Mouse (Mus musculus) heart, embryonic 11.5 days (tissue): ENCODE results near the gene Zfp39. TPM values are rescaled to one million over a fixed set of nuclear protein-coding genes. Genes with fewer than 3 reads are reported as not detected.
A peak's percentile ranks its signal among the peaks of the same experiment; 100 is the strongest.

Experiments used
- ATAC-seq: fragments of 200-750 bp; cut with Nextera tagmentation; replicated peaks from 2 replicates; pipeline ENCODE4 v1.8.0; 2017; ENCODE audit warnings: moderate library complexity; ENCODE audit not compliant: insufficient number of reproducible peaks, low FRiP score, low TSS enrichment
- H3K27ac ChIP-seq: fragments of 300-500 bp; sonication (generic); 2 replicates; pipeline ENCODE4 v1.5.1; 2014; ENCODE audit warnings: mild to moderate bottlenecking, low read depth, low read length
- H3K27me3 ChIP-seq: fragments of 300-500 bp; sonication (generic); 2 replicates; pipeline ENCODE4 v1.6.1; 2014; ENCODE audit warnings: mild to moderate bottlenecking, low read length, mixed read lengths; ENCODE audit not compliant: control insufficient read depth, insufficient read depth
- H3K36me3 ChIP-seq: fragments of 300-500 bp; sonication (generic); 2 replicates; pipeline ENCODE4 v1.6.1; 2014; ENCODE audit warnings: mild to moderate bottlenecking, low read length, moderate library complexity, mixed read lengths; ENCODE audit not compliant: control insufficient read depth, insufficient read depth
- H3K4me1 ChIP-seq: fragments of 300-500 bp; sonication (generic); 2 replicates; pipeline ENCODE4 v1.6.1; 2014; ENCODE audit warnings: low read length; ENCODE audit not compliant: control insufficient read depth, insufficient read depth
- H3K4me2 ChIP-seq: fragments of 300-500 bp; sonication (generic); 2 replicates; pipeline ENCODE4 v1.6.1; 2014; ENCODE audit warnings: mild to moderate bottlenecking, moderate library complexity
- H3K4me3 ChIP-seq: fragments of 300-500 bp; sonication (generic); 2 replicates; pipeline ENCODE4 v1.5.1; 2014; ENCODE audit warnings: low read depth, low read length
- H3K9ac ChIP-seq: fragments of 300-500 bp; sonication (generic); 2 replicates; pipeline ENCODE4 v1.6.1; 2014; ENCODE audit warnings: mild to moderate bottlenecking, low read depth, low read length, moderate library complexity
- H3K9me3 ChIP-seq: fragments of 300-500 bp; sonication (generic); replicated peaks from 2 replicates; pipeline ENCODE4 v1.6.1; 2016; ENCODE audit warnings: low read length; ENCODE audit not compliant: control insufficient read depth
- WGBS: fragments of 180-500 bp; shearing (Covaris S2); extraction: QIAGEN DNeasy Blood & Tissue Kit; methylation state at CpG from one replicate; pipeline ENCODE4 v1.1.7; 2014; ENCODE audit not compliant: insufficient replicate concordance; 5-methylcytosine and 5-hydroxymethylcytosine counted together
- polyA plus RNA-seq: library from polyadenylated mRNA; unstranded; fragments of >200 nt; fragmentation: Nextera tagmentation; extraction: Ambion mirVana; gene quantifications from 2 replicates; pipeline ENCODE4 v1.2.1, GENCODE M21; 2014

The Zfp39 gene
- polyA plus RNA-seq, 1 experiment from 2014 or later = 5.4 TPM

- peak; percentile 43; the same call in 1 of the 2 replicates for ATAC-seq
These were observed 24.0 kb upstream of the Zfp39 start for GRCm38 (mm10) chr11:58927790-58928651.

GRCm38 (mm10) chr11:58927053-58927452, 23.0 kb upstream of the Zfp39 start:
- Histone ChIP-seq H3K4me2 (no peak overlapping the region), H3K9me3 (no peaks in the 10 kb centered on the region), H3K36me3 (no peaks in the 10 kb centered on the region), H3K4me3 (no peak overlapping the region), H3K27ac (no peak overlapping the region), H3K4me1 (no peaks in the 10 kb centered on the region), H3K27me3 (no peaks in the 10 kb centered on the region), H3K9ac (no peak overlapping the region)
- ATAC-seq = no peak
- 75% methylated on average over 2 of the region's 2 CpGs for WGBS

More at GRCm38 (mm10) chr11:58927790-58928651, 24.0 kb upstream of the Zfp39 start:
- no peaks in the 10 kb centered on the region for H3K9me3 ChIP-seq
- peak overlapping the region; percentile 54 for H3K4me2 ChIP-seq
- no peaks in the 10 kb centered on the region for H3K27me3 ChIP-seq
- H3K9ac ChIP-seq = peak overlapping the region; percentile 52
- H3K36me3 ChIP-seq = peaks cover 6% of the 10 kb centered on the region; the same call in 1 of the 2 replicates
- H3K4me1 ChIP-seq = no peaks in the 10 kb centered on the region
- H3K27ac ChIP-seq = peak overlapping the region; percentile 30; the same call in 1 of the 2 replicates
- peak overlapping the region; percentile 21 for H3K4me3 ChIP-seq
- WGBS = 24% methylated on average over 20 of the region's 20 CpGs

- 82% methylated on average over 2 of the region's 3 CpGs for WGBS
- ATAC-seq = no peak
These were observed 22.6 kb upstream of the Zfp39 start for GRCm38 (mm10) chr11:58926651-58927050.

GRCm38 (mm10) chr11:58922420-58922819, 18.4 kb upstream of the Zfp39 start:
- Histone ChIP-seq H3K27me3 (no peaks in the 10 kb centered on the region), H3K9ac (no peak overlapping the region), H3K4me3 (no peak overlapping the region), H3K27ac (no peak overlapping the region), H3K4me2 (no peak overlapping the region), H3K4me1 (no peaks in the 10 kb centered on the region), H3K9me3 (no peaks in the 10 kb centered on the region), H3K36me3 (no peaks in the 10 kb centered on the region)
- WGBS = 78% methylated on average over 9 of the region's 9 CpGs
- no peak for ATAC-seq

More at GRCm38 (mm10) chr11:58926651-58927050, 22.6 kb upstream of the Zfp39 start:
- Histone ChIP-seq H3K4me2 (no peak overlapping the region), H3K4me1 (no peaks in the 10 kb centered on the region), H3K36me3 (no peaks in the 10 kb centered on the region), H3K9ac (no peak overlapping the region), H3K27ac (no peak overlapping the region), H3K9me3 (no peaks in the 10 kb centered on the region), H3K27me3 (no peaks in the 10 kb centered on the region), H3K4me3 (no peak overlapping the region)

GRCm38 (mm10) chr11:58918759-58919158, 14.7 kb upstream of the Zfp39 start:
- Histone ChIP-seq H3K9me3 (no peaks in the 10 kb centered on the region), H3K9ac (no peak overlapping the region), H3K27ac (no peak overlapping the region), H3K27me3 (no peaks in the 10 kb centered on the region; the same call in 1 of the 2 replicates), H3K4me1 (no peaks in the 10 kb centered on the region), H3K36me3 (no peaks in the 10 kb centered on the region), H3K4me3 (no peak overlapping the region), H3K4me2 (no peak overlapping the region)
- WGBS = 63% methylated on average over 5 of the region's 5 CpGs
- no peak for ATAC-seq

- no peak within 1 kb of the TSS for H3K4me2 ChIP-seq
- no peaks in the 10 kb centered on the region for H3K36me3 ChIP-seq
- WGBS = 74% methylated on average over 12 of the region's 12 CpGs
- no peak within 1 kb of the TSS for H3K27ac ChIP-seq
- H3K4me3 ChIP-seq = no peak within 1 kb of the TSS
- H3K27me3 ChIP-seq = no peaks in the 10 kb centered on the region; the same call in 1 of the 2 replicates
- H3K4me1 ChIP-seq = no peaks in the 10 kb centered on the region
- ATAC-seq = no peak
- H3K9me3 ChIP-seq = no peaks in the 10 kb centered on the region
- no peak within 1 kb of the TSS for H3K9ac ChIP-seq
These were observed 13.8 kb upstream of the Zfp39 start, which contains the start of gene Btnl10 for GRCm38 (mm10) chr11:58917745-58918366. Gene Btnl10, plus strand, starts transcription at chr11:58917908.

GRCm38 (mm10) chr11:58916879-58917744, 13.1 kb upstream of the Zfp39 start:
- Histone ChIP-seq H3K4me3 (no peak overlapping the region), H3K27me3 (no peaks in the 10 kb centered on the region; the same call in 1 of the 2 replicates), H3K4me2 (no peak overlapping the region), H3K36me3 (no peaks in the 10 kb centered on the region), H3K27ac (no peak overlapping the region), H3K9ac (no peak overlapping the region), H3K4me1 (no peaks in the 10 kb centered on the region), H3K9me3 (no peaks in the 10 kb centered on the region)
- ATAC-seq = no peak
- WGBS = 50% methylated on average over 14 of the region's 14 CpGs

- H3K9ac ChIP-seq = peak overlapping the region; percentile 71
- H3K4me2 ChIP-seq = peak overlapping the region; percentile 77
- H3K4me3 ChIP-seq = peak overlapping the region; percentile 38
- no peaks in the 10 kb centered on the region for H3K9me3 ChIP-seq
- H3K27me3 ChIP-seq = no peaks in the 10 kb centered on the region; the same call in 1 of the 2 replicates
- ATAC-seq = no peak
- 11% methylated on average over 17 of the region's 17 CpGs for WGBS
- H3K4me1 ChIP-seq = no peaks in the 10 kb centered on the region
- H3K27ac ChIP-seq = peak overlapping the region; percentile 58
- no peaks in the 10 kb centered on the region for H3K36me3 ChIP-seq
These were observed 10.5 kb upstream of the Zfp39 start for GRCm38 (mm10) chr11:58914461-58915028.
